Mouse (Mus musculus): ENCODE results near the gene Lamc3.

Gene Lamc3

GRCm38 (mm10) chr2:31887030-31887429 is at the start of gene Lamc3:
Lamc3 (plus strand) TSS chr2:31887291.
- DNase-seq (ENCODE audit: low spot score in 2 of 2): no peak

DNA sequence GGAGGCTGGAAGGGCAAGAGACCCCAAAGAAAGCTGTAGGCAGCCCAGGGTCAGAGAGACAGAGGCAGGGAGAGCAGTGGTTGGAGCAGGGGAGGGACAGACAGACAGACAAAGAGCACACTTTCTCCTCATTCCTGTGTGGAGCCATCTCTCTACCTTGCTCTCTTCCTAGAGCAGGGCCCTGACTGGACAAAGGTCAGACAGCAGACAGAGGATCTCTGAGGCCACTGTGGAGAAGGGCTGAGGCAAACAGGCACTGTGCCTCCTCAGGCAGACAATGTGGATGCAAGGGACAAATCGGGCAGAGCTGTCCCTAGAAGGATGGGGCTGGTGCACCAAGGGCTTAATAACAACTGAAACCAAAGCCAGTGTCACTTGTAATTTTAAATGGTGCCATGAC is 48.2 kb upstream of the Lamc3 start:
- no peak for DNase-seq (ENCODE audit: low spot score in 2 of 2)

- no peak for DNase-seq (ENCODE audit: low spot score in 2 of 2)
Measured at GRCm38 (mm10) chr2:31844729-31845136, 42.4 kb upstream of the Lamc3 start.

- no peak for DNase-seq (ENCODE audit: low spot score in 2 of 2)
Measured at GRCm38 (mm10) chr2:31845512-31845895, 41.6 kb upstream of the Lamc3 start.

DNA sequence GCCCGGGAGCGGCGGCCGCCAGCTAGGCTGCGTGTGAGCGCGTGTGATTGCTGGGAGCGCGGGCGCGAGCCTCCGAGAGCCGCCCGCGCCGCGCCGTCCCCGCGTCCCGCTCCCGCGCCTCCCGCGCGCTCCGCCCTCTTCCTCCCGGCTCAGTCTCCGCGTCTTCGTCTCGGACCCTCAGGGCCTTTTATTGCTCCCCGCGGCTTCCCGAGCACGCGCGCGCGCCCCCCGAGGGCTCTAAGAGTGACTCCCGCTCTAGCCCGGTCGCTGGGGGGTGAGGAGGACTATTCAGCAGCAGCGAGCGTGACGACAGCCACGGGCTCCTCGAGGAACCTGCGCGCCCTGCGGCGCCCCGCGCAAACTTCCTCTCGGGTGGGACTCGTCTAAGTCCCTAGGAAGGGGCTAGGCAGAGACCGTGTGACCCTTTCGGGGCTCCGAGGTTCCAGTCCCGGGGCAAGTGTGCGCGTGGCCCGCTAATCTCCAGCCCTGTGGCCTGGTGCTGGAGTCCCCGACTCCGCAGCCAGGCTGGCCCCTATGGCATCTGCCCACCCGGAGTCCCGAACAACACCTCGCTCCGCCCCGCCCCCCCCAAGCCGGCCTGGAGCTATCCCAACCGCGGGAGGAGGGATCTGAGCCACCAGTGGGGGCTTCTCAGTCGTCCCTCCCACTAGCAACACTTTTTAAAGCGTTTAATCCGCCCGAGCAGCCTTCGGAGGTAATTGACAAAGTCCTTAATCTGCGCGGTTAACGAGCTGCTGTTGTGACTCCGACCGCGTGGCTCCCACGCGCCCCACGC is 41.0 kb upstream of the Lamc3 start, which contains the start of gene Fibcd1:
Gene Fibcd1, minus strand, starts transcription at position 110 of the 796 bp plus-strand sequence.
- no peak for DNase-seq (ENCODE audit: low spot score in 2 of 2)

- no peak for DNase-seq (ENCODE audit: low spot score in 2 of 2)
Measured at GRCm38 (mm10) chr2:31846692-31847660, 40.1 kb upstream of the Lamc3 start.

- DNase-seq (ENCODE audit: low spot score in 2 of 2): no peak
Measured at GRCm38 (mm10) chr2:31847908-31848307, 39.2 kb upstream of the Lamc3 start.

DNA sequence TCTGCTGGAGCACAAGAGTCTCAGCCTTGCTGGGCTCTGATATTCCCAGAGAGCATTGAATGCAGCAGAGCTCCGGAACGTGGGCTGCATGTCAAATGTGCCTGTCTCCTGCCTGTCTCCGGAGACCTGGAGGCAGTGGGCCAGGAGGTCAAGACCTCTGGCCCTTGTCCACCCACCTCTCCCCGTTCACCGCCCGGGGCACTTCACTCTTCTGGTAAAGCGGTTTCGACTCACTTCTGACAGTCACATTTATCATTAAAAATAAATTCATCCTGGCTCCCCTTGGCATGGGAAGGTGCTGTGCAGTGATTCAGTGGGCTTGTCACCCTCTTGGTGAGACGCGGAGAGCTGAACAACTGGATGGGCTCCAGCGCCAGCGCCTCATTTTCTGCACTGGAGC is 37.0 kb upstream of the Lamc3 start:
- no peak for DNase-seq (ENCODE audit: low spot score in 2 of 2)

GRCm38 (mm10) chr2:31855991-31856390 is 31.1 kb upstream of the Lamc3 start:
- DNase-seq (ENCODE audit: low spot score in 2 of 2): no peak

DNA sequence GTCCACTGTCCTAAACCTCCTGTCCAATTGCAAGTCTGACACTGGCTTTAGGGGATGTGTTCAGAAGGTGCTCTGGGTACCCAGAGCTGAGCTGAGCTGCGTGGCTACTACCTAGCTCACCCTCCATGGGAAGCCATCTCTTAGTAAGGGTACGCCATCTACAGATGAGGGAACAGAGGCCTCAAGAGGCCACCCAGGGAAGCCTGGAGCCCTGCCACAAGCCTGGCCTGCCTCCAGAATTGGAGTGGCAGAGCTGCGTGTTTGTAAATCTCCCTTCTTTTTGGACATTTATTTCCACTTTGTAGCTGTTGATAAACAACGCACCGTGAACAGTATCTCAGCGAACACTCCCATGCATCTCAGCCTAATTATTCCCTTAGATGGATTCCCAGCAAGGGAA is 29.9 kb upstream of the Lamc3 start:
- DNase-seq (ENCODE audit: low spot score in 2 of 2): no peak

DNA sequence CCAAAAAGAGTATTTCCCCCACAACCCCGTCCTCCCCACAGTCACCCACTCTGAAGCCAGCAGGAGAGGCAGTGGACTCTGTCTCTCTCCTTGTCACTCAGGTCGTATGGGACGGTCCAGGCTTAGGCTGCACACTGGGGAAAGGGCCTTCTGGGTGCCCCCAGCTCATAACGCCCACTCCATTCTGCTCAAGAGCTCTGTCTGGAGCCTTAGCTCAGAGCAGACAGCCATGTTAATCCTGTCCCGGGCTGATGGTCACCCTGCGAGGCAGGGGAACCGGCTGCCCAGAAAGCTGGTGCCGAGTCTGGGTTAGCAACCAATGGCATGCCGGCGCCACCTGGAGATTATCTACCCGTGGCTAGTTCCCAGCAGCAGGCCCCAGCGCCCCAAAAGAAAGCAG is 28.6 kb upstream of the Lamc3 start:
- DNase-seq (ENCODE audit: low spot score in 2 of 2): no peak

DNA sequence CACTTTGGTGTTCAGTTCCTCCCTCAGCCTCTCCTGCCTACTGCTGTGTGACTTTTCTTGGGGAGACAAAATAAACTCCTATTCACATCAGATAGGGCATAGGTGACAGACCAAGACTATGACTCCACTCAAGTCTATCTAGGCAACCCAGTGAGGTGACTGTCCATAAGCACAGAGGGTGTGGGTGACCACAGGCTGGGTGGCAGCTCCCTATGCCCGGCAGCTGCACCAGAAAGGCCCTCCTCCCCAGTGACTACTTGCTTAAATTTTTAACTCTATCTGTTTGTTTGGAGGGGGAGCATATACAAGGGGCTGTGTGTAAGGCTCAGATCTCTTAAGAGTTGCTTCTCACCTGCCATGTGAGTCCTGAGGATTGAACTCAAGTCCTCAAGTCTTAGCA is 24.2 kb upstream of the Lamc3 start:
- no peak for DNase-seq (ENCODE audit: low spot score in 2 of 2)

DNA sequence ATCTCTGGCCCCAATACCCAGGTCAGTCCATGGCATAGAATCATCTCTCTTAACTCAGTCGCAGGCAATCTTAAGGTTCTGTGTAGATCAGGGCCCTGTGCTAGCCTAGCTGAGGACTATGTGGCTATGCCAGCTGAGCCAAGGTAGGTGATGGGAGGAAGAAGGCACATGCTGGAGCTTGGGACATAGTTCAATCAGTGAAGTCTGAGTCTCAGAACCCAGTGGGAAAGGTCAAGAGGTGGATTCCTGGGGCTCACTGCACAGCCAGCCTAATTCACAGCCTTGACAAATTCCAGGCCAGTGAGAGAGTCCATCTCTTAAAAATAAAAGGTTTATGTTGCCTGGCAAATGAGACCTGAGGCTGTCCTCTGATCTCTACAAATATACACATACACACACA is 23.3 kb upstream of the Lamc3 start:
- DNase-seq (ENCODE audit: low spot score in 2 of 2): no peak

- DNase-seq (ENCODE audit: low spot score in 2 of 2): no peak
Measured at GRCm38 (mm10) chr2:31864891-31865290, 22.2 kb upstream of the Lamc3 start.

- DNase-seq (ENCODE audit: low spot score in 2 of 2): no peak
Measured at GRCm38 (mm10) chr2:31865322-31865721, 21.8 kb upstream of the Lamc3 start.

GRCm38 (mm10) chr2:31865794-31866193 is 21.3 kb upstream of the Lamc3 start:
- DNase-seq (ENCODE audit: low spot score in 2 of 2): no peak

- no peak for DNase-seq (ENCODE audit: low spot score in 2 of 2)
Measured at GRCm38 (mm10) chr2:31867773-31868537, 19.1 kb upstream of the Lamc3 start.

GRCm38 (mm10) chr2:31868538-31869164 is 18.4 kb upstream of the Lamc3 start:
- DNase-seq (ENCODE audit: low spot score in 2 of 2): no peak

DNA sequence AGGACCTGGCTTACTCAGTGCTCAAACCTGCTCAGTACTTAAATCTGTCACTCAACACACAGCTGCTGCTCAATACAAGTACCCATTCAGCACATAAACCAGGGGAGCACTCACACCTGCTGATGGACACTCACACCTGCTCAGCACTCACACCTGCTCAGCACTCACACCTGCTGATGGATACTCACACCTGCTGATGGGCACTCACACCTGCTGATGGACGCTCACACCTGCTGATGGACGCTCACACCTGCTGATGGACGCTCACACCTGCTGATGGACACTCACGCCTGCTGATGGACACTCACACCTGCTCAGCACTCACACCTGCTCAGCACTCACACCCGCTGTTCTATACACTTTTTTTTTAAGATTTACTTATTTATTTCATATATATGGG is 17.4 kb upstream of the Lamc3 start:
- DNase-seq (ENCODE audit: low spot score in 2 of 2): no peak

DNA sequence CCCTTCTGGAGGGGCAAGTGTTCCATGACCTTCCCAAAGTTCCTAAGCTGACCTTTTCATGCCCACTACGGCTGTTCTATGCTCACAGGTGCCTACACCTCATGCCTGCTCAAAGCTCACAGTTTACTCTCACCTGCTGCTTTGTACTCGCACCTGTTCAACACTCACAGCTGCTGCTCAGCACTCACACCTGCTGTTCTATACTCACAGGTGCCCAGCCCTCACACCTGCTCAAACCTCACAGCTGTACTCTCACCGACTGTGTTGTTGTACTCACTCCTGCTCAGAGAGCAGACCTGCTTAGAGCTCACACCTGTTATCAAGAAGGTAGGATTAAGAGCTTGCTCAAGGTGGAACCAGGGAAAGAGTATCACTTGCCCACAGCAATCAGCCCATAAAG is 16.4 kb upstream of the Lamc3 start:
- DNase-seq (ENCODE audit: low spot score in 2 of 2): no peak

- DNase-seq (ENCODE audit: low spot score in 2 of 2): no peak
Measured at GRCm38 (mm10) chr2:31874290-31874855, 12.7 kb upstream of the Lamc3 start.
